Mouse (Mus musculus): Measurements from ENCODE around the gene Kif2a. TPM values are rescaled to one million over a fixed set of nuclear protein-coding genes. Genes with fewer than 3 reads are reported as not detected.

Gene Kif2a
- total RNA-seq, 1 experiment, result 21.9 TPM

DNA sequence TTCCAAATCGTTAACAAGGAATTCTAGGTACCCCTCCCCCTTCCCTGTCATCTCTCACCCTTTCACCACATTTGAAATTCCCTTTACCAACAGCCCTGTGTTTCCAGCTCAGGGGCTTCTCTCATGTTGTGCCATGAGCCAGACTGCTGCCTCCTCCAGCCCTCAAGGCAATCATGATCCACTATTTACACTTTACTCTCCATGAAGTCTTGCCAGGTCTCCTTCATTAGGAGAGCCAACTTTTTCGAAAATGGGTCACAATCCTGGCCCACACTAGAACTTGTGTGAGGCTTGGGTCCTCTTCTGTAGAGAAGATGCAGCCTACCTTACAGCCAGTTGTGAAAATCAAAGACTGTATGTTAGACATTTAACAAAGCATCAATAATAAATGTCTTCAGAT lies 8.0 kb downstream of the Kif2a start:
- no peaks in the 10 kb centered on the region for H3K9me3 ChIP-seq (ENCODE audit: control insufficient read depth, insufficient read depth, low read depth, low read length)
- in situ Hi-C loops (cut with MboI; ENCODE audit: low sequenced_read_pairs in 2 of 2, unreplicated experiment in 2 of 2), result no loop called here
- TF ChIP-seq ZC3H11A (IDR thresholded peaks at IDR 0.05; ENCODE audit: borderline replicate concordance, low read depth, low read length), result no peak

DNA sequence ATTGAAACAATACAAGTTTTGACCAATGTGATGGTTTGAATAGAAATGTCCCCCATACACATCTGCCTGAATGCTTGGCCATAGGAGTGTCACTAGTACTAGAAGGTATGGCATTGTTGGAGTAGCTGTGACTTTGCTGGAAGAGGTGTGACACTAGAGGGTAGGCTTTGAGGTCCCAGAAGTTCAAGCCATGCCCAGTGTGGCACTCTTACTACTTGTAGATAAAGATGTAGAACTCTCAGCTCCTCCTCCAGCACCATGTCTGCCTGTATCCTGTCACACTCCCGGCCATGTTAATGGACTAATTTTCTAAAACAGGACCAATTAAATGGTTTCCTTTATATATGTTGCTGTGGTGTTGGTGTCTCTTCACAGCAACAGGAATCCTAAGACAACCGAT lies 10.3 kb downstream of the Kif2a start:
- DNase-seq (ENCODE audit: low read depth, low spot score), result no peak
- Histone ChIP-seq H3K9me3 (ENCODE audit: control insufficient read depth, insufficient read depth, low read depth, low read length) (no peaks in the 10 kb centered on the region), H3K36me3 (ENCODE audit: control insufficient read depth, insufficient read depth, low read length, poor library complexity, severe bottlenecking) (no peaks in the 10 kb centered on the region), H3K4me1 (ENCODE audit: control insufficient read depth in 2 of 2, insufficient read depth in 2 of 2, low read length in 2 of 2, poor library complexity in 1 of 2) (peaks cover 0 to 1% of the 10 kb centered on the region in 2 experiments; a peak in 1 of 4 replicates), H3K9ac (ENCODE audit: insufficient read depth, low read depth, low read length, poor library complexity, severe bottlenecking) (no peak overlapping the region), H3K4me3 (ENCODE audit: insufficient read depth in 1 of 2, low read depth in 1 of 2, low read length in 2 of 2, poor library complexity in 1 of 2, severe bottlenecking in 1 of 2) (no peak overlapping the region), H3K27ac (ENCODE audit: insufficient read depth, low read depth, low read length, poor library complexity, severe bottlenecking) (no peak overlapping the region)
- TF ChIP-seq ZC3H11A (IDR thresholded peaks at IDR 0.05; ENCODE audit: borderline replicate concordance, low read depth, low read length) (no peak), HCFC1 (IDR thresholded peaks at IDR 0.05; ENCODE audit: borderline replicate concordance, insufficient read depth, low read length) (no peak), ZNF384 (IDR thresholded peaks at IDR 0.05; ENCODE audit: low read depth, low read length) (no peak), MAFK (IDR thresholded peaks at IDR 0.05; ENCODE audit: insufficient read depth, low read depth, low read length) (no peak), CHD2 (IDR thresholded peaks at IDR 0.05; ENCODE audit: low read depth, low read length) (no peak)
- in situ Hi-C loops (cut with MboI; ENCODE audit: low sequenced_read_pairs in 2 of 2, unreplicated experiment in 2 of 2), result no loop called here

More for the DNA sequence above, 8.0 kb downstream of the Kif2a start:
- H3K4me3 ChIP-seq (ENCODE audit: insufficient read depth in 1 of 2, low read depth in 1 of 2, low read length in 2 of 2, poor library complexity in 1 of 2, severe bottlenecking in 1 of 2), result no peak overlapping the region
- H3K36me3 ChIP-seq (ENCODE audit: control insufficient read depth, insufficient read depth, low read length, poor library complexity, severe bottlenecking), result 0 out of 2 replicates have a peak, but pooled peaks cover under 1% of the 10 kb centered on the region
- H3K4me1 ChIP-seq (ENCODE audit: control insufficient read depth in 2 of 2, insufficient read depth in 2 of 2, low read length in 2 of 2, poor library complexity in 1 of 2), result peaks cover 0 to 1% of the 10 kb centered on the region in 2 experiments; a peak in 1 of 4 replicates
- DNase-seq (ENCODE audit: low read depth, low spot score), result no peak
- no peak overlapping the region for H3K9ac ChIP-seq (ENCODE audit: insufficient read depth, low read depth, low read length, poor library complexity, severe bottlenecking)
- no peak overlapping the region for H3K27ac ChIP-seq (ENCODE audit: insufficient read depth, low read depth, low read length, poor library complexity, severe bottlenecking)

DNA sequence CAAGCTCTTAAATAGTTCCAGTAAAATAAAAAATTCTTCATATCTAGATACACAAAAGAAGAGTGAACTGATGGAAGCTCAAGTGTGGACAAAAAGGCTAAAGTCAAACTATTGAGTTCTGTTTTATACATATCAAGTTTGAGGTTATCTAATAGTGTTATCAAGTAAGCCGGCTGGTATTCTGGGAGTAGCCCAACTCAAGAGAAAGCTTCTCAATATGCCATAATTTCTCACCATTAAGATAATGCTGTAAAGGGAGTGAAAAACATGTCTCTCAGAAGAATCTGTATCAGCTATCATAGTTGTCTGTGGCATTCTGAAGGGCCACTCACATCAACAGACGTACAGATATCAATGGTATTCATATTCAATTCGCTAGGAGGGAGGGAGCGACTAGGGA lies 13.8 kb downstream of the Kif2a start:
- H3K27ac ChIP-seq (ENCODE audit: insufficient read depth, low read depth, low read length, poor library complexity, severe bottlenecking), result no peak overlapping the region
- in situ Hi-C loops (cut with MboI; ENCODE audit: low sequenced_read_pairs in 2 of 2, unreplicated experiment in 2 of 2), result no loop called here
- no peaks in the 10 kb centered on the region for H3K36me3 ChIP-seq (ENCODE audit: control insufficient read depth, insufficient read depth, low read length, poor library complexity, severe bottlenecking)
- no peaks in the 10 kb centered on the region; a peak in 1 of 4 replicates for H3K4me1 ChIP-seq (ENCODE audit: control insufficient read depth in 2 of 2, insufficient read depth in 2 of 2, low read length in 2 of 2, poor library complexity in 1 of 2)
- H3K9me3 ChIP-seq (ENCODE audit: control insufficient read depth, insufficient read depth, low read depth, low read length), result no peaks in the 10 kb centered on the region
- TF ChIP-seq ZC3H11A (IDR thresholded peaks at IDR 0.05; ENCODE audit: borderline replicate concordance, low read depth, low read length) (no peak), HCFC1 (IDR thresholded peaks at IDR 0.05; ENCODE audit: borderline replicate concordance, insufficient read depth, low read length) (no peak), MAFK (IDR thresholded peaks at IDR 0.05; ENCODE audit: insufficient read depth, low read depth, low read length) (no peak), CHD2 (IDR thresholded peaks at IDR 0.05; ENCODE audit: low read depth, low read length) (no peak), ZNF384 (IDR thresholded peaks at IDR 0.05; ENCODE audit: low read depth, low read length) (no peak)
- H3K4me3 ChIP-seq (ENCODE audit: insufficient read depth in 1 of 2, low read depth in 1 of 2, low read length in 2 of 2, poor library complexity in 1 of 2, severe bottlenecking in 1 of 2), result no peak overlapping the region
- H3K9ac ChIP-seq (ENCODE audit: insufficient read depth, low read depth, low read length, poor library complexity, severe bottlenecking), result no peak overlapping the region
- DNase-seq (ENCODE audit: low read depth, low spot score), result no peak

DNA sequence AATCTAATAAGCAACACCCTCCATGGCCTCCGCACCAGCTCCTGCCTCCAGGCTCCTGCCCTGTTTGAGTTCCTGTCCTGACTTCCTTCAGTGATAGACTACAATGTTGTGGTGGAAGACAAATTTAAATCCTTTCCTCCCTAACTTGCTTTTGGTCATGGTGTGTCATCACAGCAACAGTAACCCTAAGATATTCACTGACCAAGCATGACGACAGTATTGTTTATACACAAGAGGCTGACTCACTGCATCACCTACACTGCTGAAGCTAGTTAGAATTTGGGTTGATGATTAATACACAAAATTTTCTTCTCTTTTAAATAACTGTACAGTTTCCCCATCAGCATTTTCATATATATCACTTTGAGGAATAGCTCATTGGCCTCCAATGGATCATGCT lies 18.7 kb downstream of the Kif2a start:
- in situ Hi-C loops (cut with MboI; ENCODE audit: low sequenced_read_pairs in 2 of 2, unreplicated experiment in 2 of 2), result no loop called here

DNA sequence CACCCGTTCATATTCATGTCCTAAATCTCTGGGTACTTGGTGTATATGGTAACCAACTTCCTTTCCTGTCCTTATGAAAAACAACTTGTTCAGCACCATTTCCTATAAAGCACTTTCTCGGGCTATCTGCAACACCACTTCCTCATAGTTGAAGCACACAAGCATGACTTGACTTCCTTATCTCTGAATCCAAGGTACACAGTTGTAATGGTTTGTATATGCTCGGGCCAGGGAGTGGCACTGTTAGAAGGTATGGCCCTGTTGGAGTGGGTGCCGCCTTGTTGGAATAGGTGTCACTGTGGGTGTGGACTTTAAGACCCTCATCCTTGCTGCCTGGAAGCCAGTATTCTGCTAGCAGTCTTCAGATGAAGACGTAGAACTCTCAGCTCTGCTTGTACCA lies 23.3 kb downstream of the Kif2a start:
- Histone ChIP-seq H3K4me3 (ENCODE audit: insufficient read depth in 1 of 2, low read depth in 1 of 2, low read length in 2 of 2, poor library complexity in 1 of 2, severe bottlenecking in 1 of 2) (no peak overlapping the region), H3K4me1 (ENCODE audit: control insufficient read depth in 2 of 2, insufficient read depth in 2 of 2, low read length in 2 of 2, poor library complexity in 1 of 2) (peaks cover 0 to 2% of the 10 kb centered on the region in 2 experiments; a peak in 1 of 4 replicates), H3K27ac (ENCODE audit: insufficient read depth, low read depth, low read length, poor library complexity, severe bottlenecking) (no peak overlapping the region), H3K36me3 (ENCODE audit: control insufficient read depth, insufficient read depth, low read length, poor library complexity, severe bottlenecking) (no peaks in the 10 kb centered on the region), H3K9ac (ENCODE audit: insufficient read depth, low read depth, low read length, poor library complexity, severe bottlenecking) (no peak overlapping the region), H3K9me3 (ENCODE audit: control insufficient read depth, insufficient read depth, low read depth, low read length) (no peaks in the 10 kb centered on the region)
- in situ Hi-C loops (cut with MboI; ENCODE audit: low sequenced_read_pairs in 2 of 2, unreplicated experiment in 2 of 2), result no loop called here
- no peak for DNase-seq (ENCODE audit: low read depth, low spot score)
- TF ChIP-seq MAFK (IDR thresholded peaks at IDR 0.05; ENCODE audit: insufficient read depth, low read depth, low read length), result no peak
- TF ChIP-seq CHD2 (IDR thresholded peaks at IDR 0.05; ENCODE audit: low read depth, low read length), result no peak
- no peak for TF ChIP-seq HCFC1 (IDR thresholded peaks at IDR 0.05; ENCODE audit: borderline replicate concordance, insufficient read depth, low read length)
- TF ChIP-seq ZC3H11A (IDR thresholded peaks at IDR 0.05; ENCODE audit: borderline replicate concordance, low read depth, low read length), result no peak
- no peak for TF ChIP-seq ZNF384 (IDR thresholded peaks at IDR 0.05; ENCODE audit: low read depth, low read length)

More for the DNA sequence above, 18.7 kb downstream of the Kif2a start:
- Histone ChIP-seq H3K36me3 (ENCODE audit: control insufficient read depth, insufficient read depth, low read length, poor library complexity, severe bottlenecking) (no peaks in the 10 kb centered on the region), H3K27ac (ENCODE audit: insufficient read depth, low read depth, low read length, poor library complexity, severe bottlenecking) (no peak overlapping the region), H3K9me3 (ENCODE audit: control insufficient read depth, insufficient read depth, low read depth, low read length) (no peaks in the 10 kb centered on the region), H3K4me3 (ENCODE audit: insufficient read depth in 1 of 2, low read depth in 1 of 2, low read length in 2 of 2, poor library complexity in 1 of 2, severe bottlenecking in 1 of 2) (no peak overlapping the region), H3K9ac (ENCODE audit: insufficient read depth, low read depth, low read length, poor library complexity, severe bottlenecking) (no peak overlapping the region), H3K4me1 (ENCODE audit: control insufficient read depth in 2 of 2, insufficient read depth in 2 of 2, low read length in 2 of 2, poor library complexity in 1 of 2) (no peaks in the 10 kb centered on the region)
- no peak for DNase-seq (ENCODE audit: low read depth, low spot score)
- TF ChIP-seq ZC3H11A (IDR thresholded peaks at IDR 0.05; ENCODE audit: borderline replicate concordance, low read depth, low read length), result no peak
- no peak for TF ChIP-seq ZNF384 (IDR thresholded peaks at IDR 0.05; ENCODE audit: low read depth, low read length)
- no peak for TF ChIP-seq CHD2 (IDR thresholded peaks at IDR 0.05; ENCODE audit: low read depth, low read length)
- no peak for TF ChIP-seq MAFK (IDR thresholded peaks at IDR 0.05; ENCODE audit: insufficient read depth, low read depth, low read length)
- TF ChIP-seq HCFC1 (IDR thresholded peaks at IDR 0.05; ENCODE audit: borderline replicate concordance, insufficient read depth, low read length), result no peak
